In the genomic region with DNA sequence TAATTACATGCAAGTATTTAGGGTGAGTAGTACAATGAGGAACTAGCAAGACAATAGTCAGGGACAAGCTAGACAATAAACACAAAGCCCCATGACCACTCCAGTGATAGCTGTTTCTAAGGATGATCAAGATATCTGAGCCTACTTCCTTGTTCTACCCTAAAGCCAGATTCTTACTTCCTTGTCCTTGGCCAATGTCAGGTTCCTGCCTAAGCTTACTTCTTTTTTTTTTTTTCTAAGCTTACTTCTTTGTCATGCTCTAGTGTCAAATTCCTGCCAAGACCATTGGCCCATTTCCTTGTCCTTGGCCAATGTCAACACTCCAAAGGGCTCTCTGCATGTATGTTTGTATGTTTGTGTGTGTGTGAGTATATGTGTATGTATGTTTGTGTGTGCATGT, we compare ENCODE assay signal across 20 mouse cellular contexts. TPM values are rescaled to one million over a fixed set of nuclear protein-coding genes. Genes with fewer than 3 reads are reported as not detected.
DNase-seq lines count a peak whose midpoint lies in the region; ATAC-seq and TF ChIP-seq lines count a peak whose summit lies in the region.
"Had no signal": no experiment of that assay in that cellular context is flagged by ENCODE, and none has a peak within 500 bp of the region (broad histone marks: within the 10 kb centered on the region; RNA-seq: fewer than 3 reads in every experiment).

No protein-coding gene starts in this region.

- H3K4me2 ChIP-seq in intestine, embryonic 16.5 days (ENCODE audit: low read depth, low read length): no peak overlapping the region
- no peak overlapping the region for H3K4me2 ChIP-seq in intestine, postnatal 0 days (replicated peaks; ENCODE audit: low read depth)
- H3K4me2 ChIP-seq: embryonic facial prominence, embryonic 12.5 days; forebrain, embryonic 15.5 days; heart, embryonic 11.5 days; heart, embryonic 15.5 days; hindbrain, embryonic 13.5 days had no signal

- H3K4me3 ChIP-seq in ES-Bruce4 (ENCODE audit: low read depth, low read length): no peak overlapping the region
- no peak overlapping the region for H3K4me3 ChIP-seq in MEL (ENCODE audit: control insufficient read depth in 1 of 2, insufficient read depth in 1 of 2, low read depth in 2 of 2, low read length in 2 of 2)
- H3K4me3 ChIP-seq in bone marrow macrophage, adult 2 months (ENCODE audit: insufficient read depth, low read length): no peak overlapping the region
- H3K4me3 ChIP-seq in intestine, embryonic 16.5 days (ENCODE audit: low read length): no peak overlapping the region
- no peak overlapping the region for H3K4me3 ChIP-seq in intestine, postnatal 0 days (ENCODE audit: low read depth, low read length)
- H3K4me3 ChIP-seq: embryonic facial prominence, embryonic 12.5 days; forebrain, embryonic 15.5 days; heart, embryonic 15.5 days; hindbrain, embryonic 13.5 days had no signal

- H3K36me3 ChIP-seq in ES-Bruce4 (ENCODE audit: control insufficient read depth, insufficient read depth, low read length, poor library complexity, severe bottlenecking) (no peaks in the 10 kb centered on the region; the same call in 1 of the 2 replicates), MEL (ENCODE audit: control insufficient read depth in 1 of 2, insufficient read depth in 2 of 2, low read length in 2 of 2) (peaks cover 0 to 6% of the 10 kb centered on the region in 2 experiments; a peak in 2 of 4 replicates)
- no peaks in the 10 kb centered on the region for H3K36me3 ChIP-seq in intestine, embryonic 16.5 days (ENCODE audit: control insufficient read depth, insufficient read depth, low read length)
- H3K36me3 ChIP-seq in intestine, postnatal 0 days (ENCODE audit: control insufficient read depth, insufficient read depth): no peaks in the 10 kb centered on the region
- H3K36me3 ChIP-seq: embryonic facial prominence, embryonic 12.5 days; forebrain, embryonic 15.5 days; heart, embryonic 15.5 days; hindbrain, embryonic 13.5 days had no signal

- H3K79me2 ChIP-seq in MEL (ENCODE audit: control insufficient read depth, insufficient read depth, low read length, poor library complexity): no peaks in the 10 kb centered on the region

- 0 out of 2 replicates have a peak, but pooled peaks have one; percentile 22 for ATAC-seq in monocyte, adult 5-6 weeks (replicated peaks; ENCODE audit: insufficient number of reproducible peaks, low FRiP score, low TSS enrichment, poor library complexity, severe bottlenecking)
- no peak for ATAC-seq in intestine, embryonic 16.5 days
- no peak for ATAC-seq in intestine, postnatal 0 days
- ATAC-seq: forebrain, embryonic 15.5 days; hindbrain, postnatal 0 days had no signal

- H3K4me1 ChIP-seq in ES-Bruce4 (ENCODE audit: control insufficient read depth, insufficient read depth, low read length): no peaks in the 10 kb centered on the region
- H3K4me1 ChIP-seq in MEL (ENCODE audit: control insufficient read depth in 1 of 2, insufficient read depth in 2 of 2, low read length in 2 of 2): peaks cover 0 to 3% of the 10 kb centered on the region in 2 experiments; a peak in 2 of 4 replicates
- peaks cover 2% of the 10 kb centered on the region for H3K4me1 ChIP-seq in bone marrow macrophage, adult 2 months (ENCODE audit: control insufficient read depth, insufficient read depth, low read length)
- H3K4me1 ChIP-seq in intestine, embryonic 16.5 days (ENCODE audit: control insufficient read depth, insufficient read depth, low read length): no peaks in the 10 kb centered on the region
- no peaks in the 10 kb centered on the region for H3K4me1 ChIP-seq in intestine, postnatal 0 days (replicated peaks; ENCODE audit: control insufficient read depth, insufficient read depth, low read length)
- H3K4me1 ChIP-seq: embryonic facial prominence, embryonic 12.5 days; forebrain, embryonic 15.5 days; heart, embryonic 15.5 days; hindbrain, embryonic 13.5 days had no signal

- no peak for TF ChIP-seq EP300 in ES-Bruce4 (IDR thresholded peaks at IDR 0.05; ENCODE audit: insufficient read depth, low read depth, low read length)
- TF ChIP-seq EP300 in MEL (IDR thresholded peaks at IDR 0.05; ENCODE audit: low read depth in 1 of 2, low read length in 2 of 2): peak in 1 of 2 experiments; percentile 27; a peak in 1 of 4 replicates

- peak overlapping the region; percentile 59 for H3K27ac ChIP-seq in ES-Bruce4 (ENCODE audit: insufficient read depth, low read length)
- peak overlapping the region; percentile 5; the same call in 1 of the 2 replicates for H3K27ac ChIP-seq in MEL (ENCODE audit: control insufficient read depth, low read depth, low read length)
- peak overlapping the region; percentile 73 for H3K27ac ChIP-seq in bone marrow macrophage, adult 2 months (ENCODE audit: insufficient read depth, low read depth, low read length)
- no peak overlapping the region for H3K27ac ChIP-seq in intestine, embryonic 16.5 days (ENCODE audit: low read length)
- no peak overlapping the region for H3K27ac ChIP-seq in intestine, postnatal 0 days (ENCODE audit: low read depth, low read length)
- H3K27ac ChIP-seq: embryonic facial prominence, embryonic 12.5 days; forebrain, embryonic 15.5 days; heart, embryonic 15.5 days; hindbrain, embryonic 13.5 days; hindbrain, postnatal 0 days had no signal

- no peak for TF ChIP-seq RAD21 in MEL (IDR thresholded peaks at IDR 0.05; ENCODE audit: low read depth, low read length)

- H3K27me3 ChIP-seq in ES-Bruce4 (ENCODE audit: control insufficient read depth, insufficient read depth, low read length, poor library complexity, severe bottlenecking) (no peaks in the 10 kb centered on the region), MEL (ENCODE audit: control insufficient read depth in 1 of 2, insufficient read depth in 2 of 2, low read length in 2 of 2) (no peaks in the 10 kb centered on the region)
- H3K27me3 ChIP-seq in intestine, embryonic 16.5 days (replicated peaks; ENCODE audit: control insufficient read depth, insufficient read depth, low read length): no peaks in the 10 kb centered on the region
- H3K27me3 ChIP-seq in intestine, postnatal 0 days (replicated peaks; ENCODE audit: control insufficient read depth, insufficient read depth, low read length): no peaks in the 10 kb centered on the region
- H3K27me3 ChIP-seq: embryonic facial prominence, embryonic 12.5 days; forebrain, embryonic 15.5 days; heart, embryonic 15.5 days; hindbrain, embryonic 13.5 days had no signal

- TF ChIP-seq CTCF in ES-Bruce4 (IDR thresholded peaks at IDR 0.05; ENCODE audit: low read depth, low read length) (no peak), MEL (IDR thresholded peaks at IDR 0.05 in 2 of 3, conservative IDR thresholded peaks at IDR 0.05 in 1 of 3; ENCODE audit: control insufficient read depth in 1 of 3, insufficient read depth in 1 of 3, low read depth in 2 of 3, low read length in 3 of 3, poor library complexity in 1 of 3, severe bottlenecking in 1 of 3) (no peak)
- TF ChIP-seq CTCF in bone marrow macrophage, adult 2 months (IDR thresholded peaks at IDR 0.05; ENCODE audit: low read depth, low read length): no peak
- TF ChIP-seq CTCF in intestine, postnatal 0 days (IDR thresholded peaks at IDR 0.05; ENCODE audit: low read depth): no peak

- peak; percentile 66 for DNase-seq in MEL (ENCODE audit: low read depth, low spot score)
- no peak for DNase-seq in urinary bladder, postnatal 14 days (ENCODE audit: low spot score)
- DNase-seq: adrenal gland, adult 2 months; adrenal gland, postnatal 25 days; cerebellum, adult 2 months; cerebellum, postnatal 10 days; gastrocnemius, postnatal 10 days; heart, adult 18-20 months; heart, postnatal 14 days had no signal

- H3K9me3 ChIP-seq in ES-Bruce4 (replicated peaks; ENCODE audit: control insufficient read depth, insufficient read depth, low read length, poor library complexity, severe bottlenecking): peaks cover 51% of the 10 kb centered on the region
- H3K9me3 ChIP-seq in MEL (replicated peaks; ENCODE audit: insufficient read depth, low read length): no peaks in the 10 kb centered on the region
- peaks cover 3% of the 10 kb centered on the region; the same call in 1 of the 2 replicates for H3K9me3 ChIP-seq in intestine, embryonic 16.5 days (ENCODE audit: control insufficient read depth, low read length)
- H3K9me3 ChIP-seq in intestine, postnatal 0 days (ENCODE audit: control insufficient read depth): no peaks in the 10 kb centered on the region
- H3K9me3 ChIP-seq: embryonic facial prominence, embryonic 12.5 days; forebrain, embryonic 15.5 days; hindbrain, embryonic 13.5 days had no signal

- H3K9ac ChIP-seq in ES-Bruce4 (ENCODE audit: low read depth, poor library complexity, severe bottlenecking): no peak overlapping the region
- no peak overlapping the region for H3K9ac ChIP-seq in MEL (ENCODE audit: control insufficient read depth, low read depth, low read length, poor library complexity, severe bottlenecking)
- H3K9ac ChIP-seq in intestine, embryonic 16.5 days (ENCODE audit: low read depth, low read length): no peak overlapping the region
- no peak overlapping the region for H3K9ac ChIP-seq in intestine, postnatal 0 days (ENCODE audit: low read depth, low read length)
- H3K9ac ChIP-seq: embryonic facial prominence, embryonic 12.5 days; forebrain, embryonic 15.5 days; heart, embryonic 15.5 days; hindbrain, embryonic 13.5 days had no signal

- TF ChIP-seq POLR2A in ES-Bruce4 (IDR thresholded peaks at IDR 0.05; ENCODE audit: insufficient read depth, low read length) (no peak), MEL (IDR thresholded peaks at IDR 0.05; ENCODE audit: control insufficient read depth in 1 of 2, insufficient read depth in 1 of 2, low read depth in 1 of 2, low read length in 2 of 2, poor library complexity in 1 of 2) (no peak)
- no peak for TF ChIP-seq POLR2A in bone marrow macrophage, adult 2 months (IDR thresholded peaks at IDR 0.05; ENCODE audit: borderline replicate concordance, low read depth, low read length)

RNA-seq across cellular contexts. Expression of a gene that starts 47.9 kb away (rescaled TPM):
- 90.4 and 93.9 TPM in 2 replicates for polyA plus RNA-seq in ES-Bruce4 (2011; ENCODE audit: insufficient read depth, insufficient read length, low read depth, missing spikeins)
- total RNA-seq in MEL (2012; rRNA removed): 12.8 and 12.9 TPM in 2 replicates
- 100 to 1,000 TPM in 1 of 2 experiments, 10 to 100 TPM in 1; 20.4 to 103 TPM for polyA plus RNA-seq in MEL (2012; ENCODE audit: insufficient read depth in 1 of 2, insufficient read length in 2 of 2, low read depth in 1 of 2, low replicate concordance in 2 of 2, missing spikeins in 1 of 2)
- polyA plus RNA-seq in bone marrow macrophage, adult 2 months (2012; ENCODE audit: insufficient read depth, insufficient read length, missing spikeins): 46.4 and 50.0 TPM in 2 replicates
- 136 to 145 TPM (median 140 TPM) in 3 replicates for total RNA-seq in monocyte, adult 5-6 weeks (2017)
- polyA plus RNA-seq in intestine, embryonic 16.5 days (2015; fragmentation: Nextera tagmentation; extraction: Ambion mirVana): 26.8 and 30.5 TPM in 2 replicates
- polyA plus RNA-seq in intestine, postnatal 0 days (2015; fragmentation: Nextera tagmentation; extraction: Ambion mirVana): 16.3 and 18.9 TPM in 2 replicates

RNA-seq across cellular contexts. Expression of a gene that starts 51.5 kb away (rescaled TPM):
- polyA plus RNA-seq in ES-Bruce4 (2011; ENCODE audit: insufficient read depth, insufficient read length, low read depth, missing spikeins): 8.0 and 8.5 TPM in 2 replicates
- total RNA-seq in MEL (2012; rRNA removed): 1.7 and 2.5 TPM in 2 replicates
- polyA plus RNA-seq in MEL (2012; ENCODE audit: insufficient read depth in 1 of 2, insufficient read length in 2 of 2, low read depth in 1 of 2, low replicate concordance in 2 of 2, missing spikeins in 1 of 2): 1 to 10 TPM in 1 of 2 experiments, not detected in 1; 1.6 TPM
- polyA plus RNA-seq in bone marrow macrophage, adult 2 months (2012; ENCODE audit: insufficient read depth, insufficient read length, missing spikeins): 0.09 and 0.35 TPM in 2 replicates
- 9.0 to 10.7 TPM (median 9.2 TPM) in 3 replicates for total RNA-seq in monocyte, adult 5-6 weeks (2017)
- polyA plus RNA-seq in intestine, embryonic 16.5 days (2015; fragmentation: Nextera tagmentation; extraction: Ambion mirVana): 10.9 and 11.4 TPM in 2 replicates
- 6.2 and 7.5 TPM in 2 replicates for polyA plus RNA-seq in intestine, postnatal 0 days (2015; fragmentation: Nextera tagmentation; extraction: Ambion mirVana)

Comparison
In these comparisons a context has a peak if more than half of its experiments do, and no peak if none do; other contexts are left out.
1. H3K27ac ChIP-seq: peak in ES-Bruce4 (single experiment), MEL (single experiment) and bone marrow macrophage, adult 2 months (single experiment); none in intestine, embryonic 16.5 days (single experiment) and intestine, postnatal 0 days (single experiment).